Mouse (Mus musculus): ENCODE data around the gene Vps18. TPM values are rescaled to one million over a fixed set of nuclear protein-coding genes. Genes with fewer than 3 reads are reported as not detected.

Gene Vps18
- total and polyA plus RNA-seq, 3 experiments: 10.2 to 12.2 (median 12.2) TPM

- peak overlapping the region; percentile 28 for H3K9ac ChIP-seq (ENCODE audit: low read depth, low read length)
- DNase-seq: no peak
- peak overlapping the region; percentile 95 for H3K27ac ChIP-seq
- H3K36me3 ChIP-seq (ENCODE audit: control insufficient read depth, insufficient read depth, low read length): peaks cover 4% of the 10 kb centered on the region
- H3K4me1 ChIP-seq (ENCODE audit: control insufficient read depth, insufficient read depth, low read length): peaks cover 17% of the 10 kb centered on the region
- H3K4me3 ChIP-seq: no peak overlapping the region
- H3K27me3 ChIP-seq (ENCODE audit: control insufficient read depth, insufficient read depth, low read length): no peaks in the 10 kb centered on the region
- intact Hi-C loops (cut with DNase I): loop anchor here (1.0 kb wide), 2 partner anchors 115 to 138 kb away; no protein-coding TSS in a partner anchor
- no peak for TF ChIP-seq EP300 (IDR thresholded peaks at IDR 0.05; ENCODE audit: insufficient read depth, low read depth, low read length)
- no peak for TF ChIP-seq POLR2A (IDR thresholded peaks at IDR 0.05; ENCODE audit: insufficient read depth, low read depth, low read length)
- TF ChIP-seq CTCF (IDR thresholded peaks at IDR 0.05): no peak
- peaks cover 3% of the 10 kb centered on the region for H3K79me2 ChIP-seq (replicated peaks; ENCODE audit: control insufficient read depth, insufficient read depth, low read length)
- WGBS: 65% methylated on average over 2 of the region's 2 CpGs
Observed at GRCm38 (mm10) chr2:119298839-119299238, 10.3 kb downstream of the Vps18 start.

GRCm38 (mm10) chr2:119299981-119300818 lies 11.7 kb downstream of the Vps18 start:
- H3K79me2 ChIP-seq (replicated peaks; ENCODE audit: control insufficient read depth, insufficient read depth, low read length): no peaks in the 10 kb centered on the region; the same call in 1 of the 2 replicates
- peak; percentile 84 to 91 for DNase-seq
- no peaks in the 10 kb centered on the region for H3K27me3 ChIP-seq (ENCODE audit: control insufficient read depth, insufficient read depth, low read length)
- H3K36me3 ChIP-seq (ENCODE audit: control insufficient read depth, insufficient read depth, low read length): peaks cover 4% of the 10 kb centered on the region; the same call in 1 of the 2 replicates
- 4% methylated on average over 15 of the region's 15 CpGs for WGBS
- TF ChIP-seq CTCF (IDR thresholded peaks at IDR 0.05): peak; percentile 99
- TF ChIP-seq POLR2A (IDR thresholded peaks at IDR 0.05; ENCODE audit: insufficient read depth, low read depth, low read length): peak; percentile 52
- TF ChIP-seq EP300 (IDR thresholded peaks at IDR 0.05; ENCODE audit: insufficient read depth, low read depth, low read length): peak; percentile 96
- peak overlapping the region; percentile 52 for H3K9ac ChIP-seq (ENCODE audit: low read depth, low read length)
- H3K4me1 ChIP-seq (ENCODE audit: control insufficient read depth, insufficient read depth, low read length): peaks cover 21% of the 10 kb centered on the region
- peak overlapping the region; percentile 95 for H3K27ac ChIP-seq
- intact Hi-C loops (cut with DNase I): loop anchor here (1.0 kb wide), 2 partner anchors 27 to 38 kb away; no protein-coding TSS in a partner anchor
- H3K4me3 ChIP-seq: peak overlapping the region; percentile 29; the same call in 1 of the 2 replicates

DNA sequence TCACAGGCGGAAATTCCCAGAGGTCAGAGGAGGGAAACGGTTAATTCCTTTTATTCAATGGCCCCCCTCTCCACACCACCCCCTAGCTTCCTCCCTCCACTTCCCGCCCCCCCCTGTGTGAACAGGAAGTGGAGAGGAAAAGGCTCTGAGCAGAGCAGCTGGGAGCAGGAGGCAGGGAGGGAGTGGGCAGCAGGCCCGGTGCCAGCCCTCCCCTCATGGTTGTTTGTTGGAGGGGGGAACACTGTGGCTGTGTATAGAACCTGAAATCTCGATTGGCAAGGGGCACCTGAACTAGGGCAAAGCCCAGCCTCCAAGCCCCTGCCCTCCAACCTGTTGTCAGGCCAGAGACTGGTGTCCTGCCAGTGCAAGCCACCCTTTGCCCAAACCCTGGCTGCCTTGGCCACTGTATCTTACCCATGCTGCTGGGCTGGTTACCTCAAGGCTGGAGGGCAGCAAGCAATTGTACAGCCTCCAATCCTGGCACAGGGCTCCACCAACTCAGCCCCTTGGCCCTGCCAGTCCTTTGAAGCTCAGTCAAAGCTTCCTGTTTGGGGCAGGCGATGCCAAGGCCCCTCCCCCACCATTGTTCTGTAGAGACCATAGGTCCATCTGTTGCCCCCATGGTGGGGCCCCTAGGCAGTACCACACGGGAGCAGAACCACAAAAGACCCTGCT lies 12.4 kb downstream of the Vps18 start:
- intact Hi-C loops (cut with DNase I): loop anchor here (1.0 kb wide), 2 partner anchors 26 to 37 kb away; no protein-coding TSS in a partner anchor
- 32% methylated on average over 7 of the region's 7 CpGs for WGBS
- H3K9ac ChIP-seq (ENCODE audit: low read depth, low read length): peak overlapping the region; percentile 3

DNA sequence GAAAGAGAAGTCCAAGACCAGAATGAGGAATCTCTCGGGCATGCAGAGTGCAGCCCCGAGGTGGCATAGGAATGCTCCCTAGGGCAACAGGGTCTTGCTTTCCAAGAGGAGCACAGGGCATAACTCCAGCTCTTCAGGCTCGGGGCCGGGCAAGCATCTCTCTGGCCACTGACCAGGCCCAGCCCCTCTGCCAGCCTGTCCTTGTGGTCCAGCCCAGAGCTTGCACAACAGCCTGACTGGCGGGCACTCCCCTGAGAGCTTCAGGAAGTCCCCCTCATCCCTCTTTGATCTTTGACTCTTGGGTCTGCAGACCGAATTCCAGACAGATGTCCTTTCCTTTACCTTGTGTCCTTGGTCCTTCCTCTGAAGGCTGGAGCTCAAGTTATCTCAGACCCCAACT lies 14.3 kb downstream of the Vps18 start:
- no peak for DNase-seq
- intact Hi-C loops (cut with DNase I): no loop called here

More for the DNA sequence above, 12.4 kb downstream of the Vps18 start:
- H3K36me3 ChIP-seq (ENCODE audit: control insufficient read depth, insufficient read depth, low read length): peaks cover 4% of the 10 kb centered on the region; the same call in 1 of the 2 replicates
- H3K4me1 ChIP-seq (ENCODE audit: control insufficient read depth, insufficient read depth, low read length): peaks cover 22% of the 10 kb centered on the region
- H3K79me2 ChIP-seq (replicated peaks; ENCODE audit: control insufficient read depth, insufficient read depth, low read length): no peaks in the 10 kb centered on the region; the same call in 1 of the 2 replicates
- peak overlapping the region; percentile 95 for H3K27ac ChIP-seq
- no peaks in the 10 kb centered on the region for H3K27me3 ChIP-seq (ENCODE audit: control insufficient read depth, insufficient read depth, low read length)
- peak; percentile 72 to 78 for DNase-seq
- peak overlapping the region; percentile 29; the same call in 1 of the 2 replicates for H3K4me3 ChIP-seq
- TF ChIP-seq CTCF (IDR thresholded peaks at IDR 0.05) (no peak), EP300 (IDR thresholded peaks at IDR 0.05; ENCODE audit: insufficient read depth, low read depth, low read length) (peak; percentile 84)

GRCm38 (mm10) chr2:119304391-119304790 lies 15.9 kb downstream of the Vps18 start:
- H3K4me1 ChIP-seq (ENCODE audit: control insufficient read depth, insufficient read depth, low read length): peaks cover 14% of the 10 kb centered on the region
- intact Hi-C loops (cut with DNase I): no loop called here
- H3K9ac ChIP-seq (ENCODE audit: low read depth, low read length): no peak overlapping the region
- H3K4me3 ChIP-seq: no peak overlapping the region
- peak overlapping the region; percentile 40 for H3K27ac ChIP-seq
- H3K36me3 ChIP-seq (ENCODE audit: control insufficient read depth, insufficient read depth, low read length): no peaks in the 10 kb centered on the region
- H3K27me3 ChIP-seq (ENCODE audit: control insufficient read depth, insufficient read depth, low read length): no peaks in the 10 kb centered on the region
- no peak for TF ChIP-seq CTCF (IDR thresholded peaks at IDR 0.05)
- no peak for TF ChIP-seq POLR2A (IDR thresholded peaks at IDR 0.05; ENCODE audit: insufficient read depth, low read depth, low read length)
- no peak for TF ChIP-seq EP300 (IDR thresholded peaks at IDR 0.05; ENCODE audit: insufficient read depth, low read depth, low read length)
- no peak for DNase-seq
- H3K79me2 ChIP-seq (replicated peaks; ENCODE audit: control insufficient read depth, insufficient read depth, low read length): no peaks in the 10 kb centered on the region
- 56% methylated on average over 3 of the region's 3 CpGs for WGBS

More for the DNA sequence above, 14.3 kb downstream of the Vps18 start:
- peaks cover 22% of the 10 kb centered on the region for H3K4me1 ChIP-seq (ENCODE audit: control insufficient read depth, insufficient read depth, low read length)
- WGBS: 57% methylated on average over 6 of the region's 6 CpGs
- no peak overlapping the region for H3K9ac ChIP-seq (ENCODE audit: low read depth, low read length)
- no peaks in the 10 kb centered on the region for H3K27me3 ChIP-seq (ENCODE audit: control insufficient read depth, insufficient read depth, low read length)
- H3K4me3 ChIP-seq: no peak overlapping the region
- no peak overlapping the region for H3K27ac ChIP-seq
- H3K36me3 ChIP-seq (ENCODE audit: control insufficient read depth, insufficient read depth, low read length): peaks cover 4% of the 10 kb centered on the region; the same call in 1 of the 2 replicates
- TF ChIP-seq CTCF (IDR thresholded peaks at IDR 0.05) (no peak), EP300 (IDR thresholded peaks at IDR 0.05; ENCODE audit: insufficient read depth, low read depth, low read length) (no peak), POLR2A (IDR thresholded peaks at IDR 0.05; ENCODE audit: insufficient read depth, low read depth, low read length) (no peak)
- no peaks in the 10 kb centered on the region; the same call in 1 of the 2 replicates for H3K79me2 ChIP-seq (replicated peaks; ENCODE audit: control insufficient read depth, insufficient read depth, low read length)

Measured in heart, adult 2 months (tissue).